Mouse (Mus musculus) small intestine, adult 2 months (tissue): ENCODE measurements around the gene Il24.

Source experiments
- CTCF ChIP-seq: fragments of 200-500 bp; IDR thresholded peaks from 2 replicates; pipeline ENCODE4 v1.5.1; 2012; ENCODE audit warnings: low read depth, mild to moderate bottlenecking, control low read depth, inconsistent platforms, low read length, moderate library complexity, mixed read lengths; ENCODE audit not compliant: insufficient replicate concordance, insufficient read length; ENCODE audit errors: extremely low read depth
- POLR2A ChIP-seq: fragments of 200-500 bp; IDR thresholded peaks from 2 replicates; pipeline ENCODE4 v1.6.1; 2012; ENCODE audit warnings: low read depth, mild to moderate bottlenecking, control low read depth, inconsistent platforms, low read length, moderate library complexity

GRCm38 (mm10) chr1:130849530-130850214 lies 37.6 kb downstream of the Il24 start:
- TF ChIP-seq POLR2A = no peak
- TF ChIP-seq CTCF = no peak
